Mouse (Mus musculus): ENCODE data around the gene Tifa. TPM values are rescaled to one million over a fixed set of nuclear protein-coding genes. Genes with fewer than 3 reads are reported as not detected.

Gene Tifa
- polyA plus RNA-seq, 1 experiment from 2014 or later, result 3.4 TPM

- Histone ChIP-seq H3K27ac (ENCODE audit: low read depth, low read length) (peak within 1 kb of the TSS; percentile 92), H3K9ac (ENCODE audit: low read depth, low read length) (peak within 1 kb of the TSS; percentile 90), H3K9me3 (replicated peaks; ENCODE audit: control insufficient read depth, low read length) (no peaks in the 10 kb centered on the region), H3K36me3 (ENCODE audit: control insufficient read depth, insufficient read depth, low read length) (no peaks in the 10 kb centered on the region), H3K4me2 (peak within 1 kb of the TSS; percentile 73), H3K27me3 (ENCODE audit: control insufficient read depth, insufficient read depth, low read length) (peaks cover under 1% of the 10 kb centered on the region), H3K4me3 (ENCODE audit: low read depth, low read length) (peak within 1 kb of the TSS; percentile 81), H3K4me1 (ENCODE audit: control insufficient read depth, insufficient read depth, low read length) (peaks cover 8% of the 10 kb centered on the region)
- under 1% methylated on average over 78 of the region's 89 CpGs for WGBS (ENCODE audit: insufficient replicate concordance)
- ATAC-seq (replicated peaks; ENCODE audit: insufficient number of reproducible peaks, low FRiP score, low TSS enrichment), result peak; percentile 94
Observed at GRCm38 (mm10) chr3:127837154-127837865, 47.7 kb downstream of the Tifa start, which contains the start of gene Ap1ar. Ap1ar (minus strand) TSS chr3:127837523.

- peak overlapping the region; percentile 92 for H3K27ac ChIP-seq (ENCODE audit: low read depth, low read length)
- H3K4me2 ChIP-seq, result peak overlapping the region; percentile 73
- H3K9ac ChIP-seq (ENCODE audit: low read depth, low read length), result peak overlapping the region; percentile 74
- H3K4me1 ChIP-seq (ENCODE audit: control insufficient read depth, insufficient read depth, low read length), result peaks cover 8% of the 10 kb centered on the region
- H3K27me3 ChIP-seq (ENCODE audit: control insufficient read depth, insufficient read depth, low read length), result peaks cover 5% of the 10 kb centered on the region
- ATAC-seq (replicated peaks; ENCODE audit: insufficient number of reproducible peaks, low FRiP score, low TSS enrichment), result no peak
- no peaks in the 10 kb centered on the region for H3K36me3 ChIP-seq (ENCODE audit: control insufficient read depth, insufficient read depth, low read length)
- peak overlapping the region; percentile 81 for H3K4me3 ChIP-seq (ENCODE audit: low read depth, low read length)
- H3K9me3 ChIP-seq (replicated peaks; ENCODE audit: control insufficient read depth, low read length), result no peaks in the 10 kb centered on the region
- WGBS (ENCODE audit: insufficient replicate concordance), result 31% methylated on average over 8 of the region's 8 CpGs
Observed at GRCm38 (mm10) chr3:127837972-127838644, 48.5 kb downstream of the Tifa start.

GRCm38 (mm10) chr3:127841926-127842325 lies 52.3 kb downstream of the Tifa start:
- H3K9me3 ChIP-seq (replicated peaks; ENCODE audit: control insufficient read depth, low read length), result no peaks in the 10 kb centered on the region; the same call in 1 of the 2 replicates
- H3K27ac ChIP-seq (ENCODE audit: low read depth, low read length), result no peak overlapping the region
- WGBS (ENCODE audit: insufficient replicate concordance), result 83% methylated on average over 8 of the region's 8 CpGs
- no peaks in the 10 kb centered on the region for H3K36me3 ChIP-seq (ENCODE audit: control insufficient read depth, insufficient read depth, low read length)
- H3K4me3 ChIP-seq (ENCODE audit: low read depth, low read length), result no peak overlapping the region
- no peak for ATAC-seq (replicated peaks; ENCODE audit: insufficient number of reproducible peaks, low FRiP score, low TSS enrichment)
- no peak overlapping the region for H3K9ac ChIP-seq (ENCODE audit: low read depth, low read length)
- no peak overlapping the region for H3K4me2 ChIP-seq
- peaks cover 5% of the 10 kb centered on the region for H3K27me3 ChIP-seq (ENCODE audit: control insufficient read depth, insufficient read depth, low read length)
- no peaks in the 10 kb centered on the region for H3K4me1 ChIP-seq (ENCODE audit: control insufficient read depth, insufficient read depth, low read length)

DNA sequence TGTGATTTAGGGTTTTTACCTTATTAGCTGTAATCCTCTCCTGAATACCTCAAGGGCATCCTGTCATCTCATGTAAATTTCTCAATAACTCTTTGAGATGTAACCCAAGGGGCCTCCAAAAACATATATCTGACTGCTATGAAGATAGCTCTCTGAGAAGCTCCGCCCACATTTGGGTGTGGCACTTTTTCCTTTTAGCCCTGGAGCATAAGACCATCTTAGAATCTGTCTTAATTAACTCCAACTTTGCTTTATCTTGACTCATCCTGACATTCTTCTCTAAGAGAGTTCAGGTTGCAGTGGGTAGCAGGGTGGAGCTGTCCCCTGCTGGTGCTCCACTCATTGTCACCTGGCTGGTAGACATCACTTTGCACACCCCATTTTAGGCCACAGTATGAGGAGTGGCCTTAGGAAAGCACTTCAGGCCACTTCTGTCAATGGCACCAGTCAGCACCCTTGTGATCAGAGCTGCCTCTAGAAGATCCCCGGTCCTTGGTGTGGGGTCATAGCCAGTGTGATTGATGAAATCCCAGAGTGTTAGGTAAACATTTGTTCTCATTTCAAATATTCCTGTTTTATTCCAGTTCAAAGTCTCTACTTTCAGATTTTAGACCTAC lies 53.8 kb downstream of the Tifa start:
- Histone ChIP-seq H3K4me1 (ENCODE audit: control insufficient read depth, insufficient read depth, low read length) (no peaks in the 10 kb centered on the region), H3K27me3 (ENCODE audit: control insufficient read depth, insufficient read depth, low read length) (peaks cover 5% of the 10 kb centered on the region), H3K27ac (ENCODE audit: low read depth, low read length) (no peak overlapping the region)

DNA sequence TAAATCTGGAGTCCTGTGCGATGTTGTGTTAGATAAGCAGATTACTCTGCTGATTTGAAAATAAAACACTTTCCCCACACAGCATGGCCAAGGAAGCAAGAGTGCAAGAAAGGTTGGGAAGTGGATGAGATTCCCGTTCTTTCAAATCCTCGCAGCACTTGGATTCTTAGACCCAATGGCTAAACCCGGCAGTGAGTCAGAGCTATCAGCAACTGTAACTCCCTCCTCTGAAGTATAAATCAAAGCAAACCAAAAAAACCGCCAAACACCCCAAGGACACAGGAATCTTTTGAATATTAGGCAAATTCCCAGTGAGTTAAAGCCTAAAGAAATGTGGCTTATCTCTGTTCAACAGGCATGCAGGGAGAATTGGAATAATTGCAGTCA lies 54.3 kb downstream of the Tifa start:
- peaks cover 5% of the 10 kb centered on the region for H3K27me3 ChIP-seq (ENCODE audit: control insufficient read depth, insufficient read depth, low read length)
- no peaks in the 10 kb centered on the region for H3K4me1 ChIP-seq (ENCODE audit: control insufficient read depth, insufficient read depth, low read length)
- no peaks in the 10 kb centered on the region for H3K36me3 ChIP-seq (ENCODE audit: control insufficient read depth, insufficient read depth, low read length)
- no peak for ATAC-seq (replicated peaks; ENCODE audit: insufficient number of reproducible peaks, low FRiP score, low TSS enrichment)
- H3K9me3 ChIP-seq (replicated peaks; ENCODE audit: control insufficient read depth, low read length), result no peaks in the 10 kb centered on the region; the same call in 1 of the 2 replicates
- H3K4me3 ChIP-seq (ENCODE audit: low read depth, low read length), result no peak overlapping the region
- WGBS (ENCODE audit: insufficient replicate concordance), result 61% methylated on average over 5 of the region's 5 CpGs
- H3K9ac ChIP-seq (ENCODE audit: low read depth, low read length), result no peak overlapping the region
- no peak overlapping the region for H3K4me2 ChIP-seq
- H3K27ac ChIP-seq (ENCODE audit: low read depth, low read length), result no peak overlapping the region

More for the DNA sequence above, 53.8 kb downstream of the Tifa start:
- Histone ChIP-seq H3K9ac (ENCODE audit: low read depth, low read length) (no peak overlapping the region), H3K9me3 (replicated peaks; ENCODE audit: control insufficient read depth, low read length) (no peaks in the 10 kb centered on the region; the same call in 1 of the 2 replicates), H3K4me2 (no peak overlapping the region), H3K4me3 (ENCODE audit: low read depth, low read length) (no peak overlapping the region), H3K36me3 (ENCODE audit: control insufficient read depth, insufficient read depth, low read length) (no peaks in the 10 kb centered on the region)
- 60% methylated on average over 2 of the region's 2 CpGs for WGBS (ENCODE audit: insufficient replicate concordance)
- ATAC-seq (replicated peaks; ENCODE audit: insufficient number of reproducible peaks, low FRiP score, low TSS enrichment), result no peak

GRCm38 (mm10) chr3:127848088-127848808 lies 58.6 kb downstream of the Tifa start:
- H3K9me3 ChIP-seq (replicated peaks; ENCODE audit: control insufficient read depth, low read length), result no peaks in the 10 kb centered on the region; the same call in 1 of the 2 replicates
- H3K27ac ChIP-seq (ENCODE audit: low read depth, low read length), result no peak overlapping the region
- 79% methylated on average over 11 of the region's 11 CpGs for WGBS (ENCODE audit: insufficient replicate concordance)
- no peaks in the 10 kb centered on the region for H3K36me3 ChIP-seq (ENCODE audit: control insufficient read depth, insufficient read depth, low read length)
- H3K27me3 ChIP-seq (ENCODE audit: control insufficient read depth, insufficient read depth, low read length), result peaks cover 5% of the 10 kb centered on the region
- H3K4me1 ChIP-seq (ENCODE audit: control insufficient read depth, insufficient read depth, low read length), result no peaks in the 10 kb centered on the region
- ATAC-seq (replicated peaks; ENCODE audit: insufficient number of reproducible peaks, low FRiP score, low TSS enrichment), result no peak
- no peak overlapping the region for H3K9ac ChIP-seq (ENCODE audit: low read depth, low read length)
- no peak overlapping the region for H3K4me3 ChIP-seq (ENCODE audit: low read depth, low read length)
- H3K4me2 ChIP-seq, result no peak overlapping the region

DNA sequence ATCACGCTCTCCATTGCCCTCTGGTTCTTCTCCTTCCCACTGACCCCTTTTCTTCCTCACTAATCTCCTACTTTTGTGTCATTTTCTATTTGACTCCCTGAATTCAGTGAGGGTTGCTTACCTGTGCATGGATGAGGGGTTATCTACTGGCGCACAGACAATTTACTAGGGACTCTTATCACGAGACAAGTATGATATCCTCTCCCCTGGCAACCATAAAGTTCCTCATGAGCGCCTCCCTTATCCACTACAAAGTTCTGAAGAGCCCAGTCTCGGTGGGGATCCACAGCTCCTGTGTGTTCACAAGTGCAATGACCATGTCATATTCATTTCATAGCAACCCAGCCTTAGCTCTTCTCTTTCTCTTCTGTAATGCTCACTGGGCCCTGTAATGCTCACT lies 60.3 kb downstream of the Tifa start:
- Histone ChIP-seq H3K27ac (ENCODE audit: low read depth, low read length) (no peak overlapping the region), H3K36me3 (ENCODE audit: control insufficient read depth, insufficient read depth, low read length) (no peaks in the 10 kb centered on the region), H3K9me3 (replicated peaks; ENCODE audit: control insufficient read depth, low read length) (no peaks in the 10 kb centered on the region; the same call in 1 of the 2 replicates), H3K4me2 (no peak overlapping the region), H3K4me3 (ENCODE audit: low read depth, low read length) (no peak overlapping the region), H3K27me3 (ENCODE audit: control insufficient read depth, insufficient read depth, low read length) (peaks cover 12% of the 10 kb centered on the region), H3K4me1 (ENCODE audit: control insufficient read depth, insufficient read depth, low read length) (no peaks in the 10 kb centered on the region; the same call in 1 of the 2 replicates), H3K9ac (ENCODE audit: low read depth, low read length) (no peak overlapping the region)
- ATAC-seq (replicated peaks; ENCODE audit: insufficient number of reproducible peaks, low FRiP score, low TSS enrichment), result no peak
- WGBS (ENCODE audit: insufficient replicate concordance), result 78% methylated on average over 5 of the region's 5 CpGs

Data from heart, embryonic 11.5 days (tissue).